10 mouse cellular contexts compared by ENCODE assay signal in the genomic region with DNA sequence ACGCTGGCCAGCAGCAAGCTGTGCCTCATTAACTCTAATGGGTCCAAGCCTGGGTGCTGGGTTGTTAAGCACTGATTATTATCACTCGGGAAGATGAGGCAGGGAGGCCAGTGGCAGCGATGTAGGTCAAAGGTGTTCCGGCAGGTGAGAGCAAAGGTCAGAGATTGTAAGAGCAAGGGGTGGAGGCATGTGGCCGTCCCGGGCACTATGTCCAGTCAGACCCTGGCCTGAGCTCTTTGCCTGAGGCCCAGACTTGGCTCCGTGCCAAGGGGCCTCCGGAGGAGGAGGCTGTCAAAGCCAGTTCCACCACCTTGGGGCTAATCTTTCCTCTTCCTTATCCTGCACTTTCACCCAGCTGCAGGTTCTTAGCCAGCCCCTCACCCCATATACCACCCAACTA. TPM values are rescaled to one million over a fixed set of nuclear protein-coding genes. Genes with fewer than 3 reads are reported as not detected.
DNase-seq lines count a peak whose midpoint lies in the region; ATAC-seq and TF ChIP-seq lines count a peak whose summit lies in the region.
"Had no signal": no experiment of that assay in that cellular context is flagged by ENCODE, and none has a peak within 500 bp of the region (broad histone marks: within the 10 kb centered on the region; RNA-seq: fewer than 3 reads in every experiment).

No protein-coding gene starts in this region.

- TF ChIP-seq CTCF in G1E (IDR thresholded peaks at IDR 0.05; ENCODE audit: low read depth, low read length), result no peak

- no peaks in the 10 kb centered on the region for H3K36me3 ChIP-seq in forebrain, embryonic 10.5 days (replicated peaks)
- H3K36me3 ChIP-seq in forebrain, embryonic 13.5 days (ENCODE audit: poor library complexity, severe bottlenecking), result no peaks in the 10 kb centered on the region
- peaks cover 16% of the 10 kb centered on the region for H3K36me3 ChIP-seq in G1E (replicated peaks)
- H3K36me3 ChIP-seq in liver, embryonic 16.5 days (ENCODE audit: control insufficient read depth, insufficient read depth), result no peaks in the 10 kb centered on the region

- peak overlapping the region; percentile 13 for H3K4me3 ChIP-seq in forebrain, embryonic 10.5 days
- no peak overlapping the region for H3K4me3 ChIP-seq in forebrain, embryonic 13.5 days
- H3K4me3 ChIP-seq in G1E (ENCODE audit: low read depth, low read length), result peak overlapping the region; percentile 44; the same call in 1 of the 2 replicates
- H3K4me3 ChIP-seq in liver, embryonic 16.5 days (ENCODE audit: low read depth, low read length), result peak overlapping the region; percentile 64

- ATAC-seq in forebrain, embryonic 13.5 days, result no peak
- no peak for ATAC-seq in G1E (ENCODE audit: extremely low read depth, insufficient number of reproducible peaks, low FRiP score, poor library complexity, severe bottlenecking)
- ATAC-seq in liver, embryonic 16.5 days (ENCODE audit: low read depth), result peak; percentile 53

- no peak overlapping the region for H3K9ac ChIP-seq in forebrain, embryonic 13.5 days
- peak overlapping the region; percentile 65 for H3K9ac ChIP-seq in liver, embryonic 16.5 days (ENCODE audit: low read depth, low read length)

- H3K27ac ChIP-seq in forebrain, embryonic 10.5 days, result no peak overlapping the region
- no peak overlapping the region for H3K27ac ChIP-seq in forebrain, embryonic 13.5 days
- H3K27ac ChIP-seq in liver, embryonic 16.5 days (ENCODE audit: low read length), result peak overlapping the region; percentile 29; the same call in 1 of the 2 replicates

- no peaks in the 10 kb centered on the region for H3K9me3 ChIP-seq in forebrain, embryonic 10.5 days
- H3K9me3 ChIP-seq in forebrain, embryonic 13.5 days (replicated peaks), result no peaks in the 10 kb centered on the region
- no peaks in the 10 kb centered on the region for H3K9me3 ChIP-seq in G1E (replicated peaks)
- H3K9me3 ChIP-seq in liver, embryonic 16.5 days (replicated peaks; ENCODE audit: control insufficient read depth, low read length), result no peaks in the 10 kb centered on the region

- 71% methylated on average over 8 of the region's 8 CpGs for WGBS in forebrain, embryonic 10.5 days
- WGBS in forebrain, embryonic 13.5 days, result 68% methylated on average over 8 of the region's 8 CpGs
- 49% methylated on average over 8 of the region's 8 CpGs for WGBS in liver, embryonic 16.5 days (ENCODE audit: insufficient replicate concordance)

- H3K4me1 ChIP-seq in forebrain, embryonic 10.5 days, result peaks cover 39% of the 10 kb centered on the region
- peaks cover 12% of the 10 kb centered on the region; the same call in 1 of the 2 replicates for H3K4me1 ChIP-seq in forebrain, embryonic 13.5 days
- peaks cover 49% of the 10 kb centered on the region for H3K4me1 ChIP-seq in G1E (ENCODE audit: insufficient read depth, low read depth, low read length)
- H3K4me1 ChIP-seq in liver, embryonic 16.5 days (ENCODE audit: control insufficient read depth, low read depth, low read length), result peaks cover 34% of the 10 kb centered on the region

- DNase-seq in forebrain, embryonic 10.5 days (ENCODE audit: extremely low spot score, low spot score), result no peak
- DNase-seq in G1E (ENCODE audit: low spot score), result no peak
- DNase-seq in kidney, adult 9 months, result peak; percentile 71
- no peak for DNase-seq in gastrocnemius, postnatal 25 days
- no peak for DNase-seq in left cerebral cortex, postnatal 14 days (ENCODE audit: low spot score in 2 of 2)
- no peak for DNase-seq in embryo, embryonic 10 days (ENCODE audit: low spot score)
- DNase-seq: gastrocnemius, postnatal 36 days had no signal

- intact Hi-C loops in left cerebral cortex, postnatal 14 days (cut with DNase I), result no loop called here

- peaks cover 50% of the 10 kb centered on the region for H3K27me3 ChIP-seq in forebrain, embryonic 10.5 days (ENCODE audit: poor library complexity, severe bottlenecking)
- H3K27me3 ChIP-seq in forebrain, embryonic 13.5 days, result peaks cover 41% of the 10 kb centered on the region
- H3K27me3 ChIP-seq in G1E (ENCODE audit: insufficient read depth, low read length), result peaks cover 6% of the 10 kb centered on the region; the same call in 1 of the 2 replicates
- peaks cover 25% of the 10 kb centered on the region for H3K27me3 ChIP-seq in liver, embryonic 16.5 days (ENCODE audit: control insufficient read depth, insufficient read depth, low read depth, low read length)

- no peak overlapping the region for H3K4me2 ChIP-seq in forebrain, embryonic 13.5 days
- H3K4me2 ChIP-seq in liver, embryonic 16.5 days (ENCODE audit: low read depth, low read length), result peak overlapping the region; percentile 87

RNA-seq across cellular contexts. Expression of gene Aqp3, which starts 1.8 kb away (rescaled TPM):
- polyA plus RNA-seq in forebrain, embryonic 10.5 days (2016; fragmentation: Nextera tagmentation; extraction: Ambion mirVana), result 4.6 and 4.9 TPM in 2 replicates
- 0.10 TPM in 1 of 2 replicates, not detected in the other for polyA plus RNA-seq in forebrain, embryonic 13.5 days (2015; fragmentation: Nextera tagmentation; extraction: Ambion mirVana)
- total RNA-seq in G1E (2014; fragmentation: Nextera tagmentation) (not detected in 2 replicates), G1E (2017) (0.76 and 0.98 TPM in 2 replicates)
- polyA plus RNA-seq in G1E (2012), result 1.1 and 1.9 TPM in 2 replicates
- 10.4 and 11.4 TPM in 2 replicates for polyA plus RNA-seq in liver, embryonic 16.5 days (2015; fragmentation: Nextera tagmentation; extraction: Ambion mirVana)
- total RNA-seq in gastrocnemius, postnatal 25 days (2021), result not detected
- not detected for total RNA-seq in left cerebral cortex, postnatal 14 days (2021)
- total RNA-seq: gastrocnemius, postnatal 36 days had no signal

RNA-seq across cellular contexts. Expression of gene Nol6, which starts 28.1 kb away (rescaled TPM):
- 34.3 and 36.9 TPM in 2 replicates for polyA plus RNA-seq in forebrain, embryonic 10.5 days (2016; fragmentation: Nextera tagmentation; extraction: Ambion mirVana)
- 24.2 and 28.7 TPM in 2 replicates for polyA plus RNA-seq in forebrain, embryonic 13.5 days (2015; fragmentation: Nextera tagmentation; extraction: Ambion mirVana)
- total RNA-seq in G1E (2014; fragmentation: Nextera tagmentation) (28.5 and 29.9 TPM in 2 replicates), G1E (2017) (14.8 and 15.9 TPM in 2 replicates)
- polyA plus RNA-seq in G1E (2012), result 73.1 and 82.3 TPM in 2 replicates
- 8.5 and 10.1 TPM in 2 replicates for polyA plus RNA-seq in liver, embryonic 16.5 days (2015; fragmentation: Nextera tagmentation; extraction: Ambion mirVana)
- total RNA-seq in gastrocnemius, postnatal 25 days (2021), result 10 to 100 TPM; 13.4 to 13.5 TPM
- 10 to 100 TPM; 82.7 to 84.0 TPM for total RNA-seq in left cerebral cortex, postnatal 14 days (2021)

RNA-seq across cellular contexts. Expression of gene Ube2r2, which starts 39.4 kb away (rescaled TPM):
- polyA plus RNA-seq in forebrain, embryonic 10.5 days (2016; fragmentation: Nextera tagmentation; extraction: Ambion mirVana), result 74.6 and 82.1 TPM in 2 replicates
- 73.2 and 74.6 TPM in 2 replicates for polyA plus RNA-seq in forebrain, embryonic 13.5 days (2015; fragmentation: Nextera tagmentation; extraction: Ambion mirVana)
- total RNA-seq in G1E (2014; fragmentation: Nextera tagmentation) (220 and 322 TPM in 2 replicates), G1E (2017) (35.7 and 44.8 TPM in 2 replicates)
- 40.8 and 40.9 TPM in 2 replicates for polyA plus RNA-seq in G1E (2012)
- 47.9 and 56.0 TPM in 2 replicates for polyA plus RNA-seq in liver, embryonic 16.5 days (2015; fragmentation: Nextera tagmentation; extraction: Ambion mirVana)
- total RNA-seq in gastrocnemius, postnatal 25 days (2021), result 100 to 1,000 TPM; 105 to 110 TPM
- 10 to 100 TPM; 87.8 to 89.0 TPM for total RNA-seq in left cerebral cortex, postnatal 14 days (2021)

RNA-seq across cellular contexts. Expression of gene Aqp7, which starts 48.2 kb away (rescaled TPM):
- 0.06 and 0.07 TPM in 2 replicates for polyA plus RNA-seq in forebrain, embryonic 10.5 days (2016; fragmentation: Nextera tagmentation; extraction: Ambion mirVana)
- polyA plus RNA-seq in forebrain, embryonic 13.5 days (2015; fragmentation: Nextera tagmentation; extraction: Ambion mirVana), result not detected in 2 replicates
- total RNA-seq in G1E (2014; fragmentation: Nextera tagmentation) (not detected in 2 replicates), G1E (2017) (not detected in 2 replicates)
- not detected in 2 replicates for polyA plus RNA-seq in G1E (2012)
- 1.1 and 1.4 TPM in 2 replicates for polyA plus RNA-seq in liver, embryonic 16.5 days (2015; fragmentation: Nextera tagmentation; extraction: Ambion mirVana)
- 10 to 100 TPM; 12.6 to 13.5 TPM for total RNA-seq in gastrocnemius, postnatal 25 days (2021)
- total RNA-seq in left cerebral cortex, postnatal 14 days (2021), result not detected
- polyA plus RNA-seq: embryonic facial prominence, embryonic 11.5 days had no signal
